Mouse (Mus musculus) hindbrain, embryonic 15.5 days (tissue): ENCODE results near the gene Sbk3. TPM values are rescaled to one million over a fixed set of nuclear protein-coding genes. Genes with fewer than 3 reads are reported as not detected.

ENCODE experiments used
- ATAC-seq: fragments of 200-750 bp; cut with Nextera tagmentation; 2 replicates; pipeline ENCODE4 v1.8.0; 2017; ENCODE audit warnings: low read depth, moderate number of reproducible peaks, moderate TSS enrichment; ENCODE audit not compliant: low FRiP score
- H3K27ac ChIP-seq: fragments of 300-500 bp; sonication (generic); replicated peaks from 2 replicates; pipeline ENCODE4 v1.5.1; 2015; ENCODE audit warnings: mild to moderate bottlenecking, inconsistent platforms
- H3K27me3 ChIP-seq: fragments of 300-500 bp; sonication (generic); 2 replicates; pipeline ENCODE4 v1.6.1; 2015; ENCODE audit warnings: control low read depth, inconsistent platforms
- H3K36me3 ChIP-seq: fragments of 300-500 bp; sonication (generic); 2 replicates; pipeline ENCODE4 v1.6.1; 2015; ENCODE audit warnings: control low read depth, inconsistent platforms
- H3K4me1 ChIP-seq: fragments of 300-500 bp; sonication (generic); replicated peaks from 2 replicates; pipeline ENCODE4 v1.6.1; 2015; ENCODE audit warnings: control low read depth, inconsistent platforms
- H3K4me2 ChIP-seq: fragments of 300-500 bp; sonication (generic); 2 replicates; pipeline ENCODE4 v1.6.1; 2015; ENCODE audit warnings: moderate library complexity, mild to moderate bottlenecking, inconsistent platforms
- H3K4me3 ChIP-seq: fragments of 300-500 bp; sonication (generic); 2 replicates; pipeline ENCODE4 v1.5.1; 2015; ENCODE audit warnings: mild to moderate bottlenecking, inconsistent platforms
- H3K9ac ChIP-seq: fragments of 300-500 bp; sonication (generic); 2 replicates; pipeline ENCODE4 v1.6.1; 2015; ENCODE audit warnings: inconsistent platforms
- H3K9me3 ChIP-seq: fragments of 300-500 bp; sonication (generic); 2 replicates; pipeline ENCODE4 v1.6.1; 2016; ENCODE audit warnings: control low read depth, inconsistent platforms
- WGBS: fragments of 180-500 bp; shearing (Covaris S2); methylation state at CpG from one replicate; pipeline ENCODE4 v1.1.7; 2015; 5-methylcytosine and 5-hydroxymethylcytosine counted together
- polyA plus RNA-seq: library from polyadenylated mRNA; unstranded; fragments of >200 nt; fragmentation: Nextera tagmentation; extraction: Ambion mirVana; gene quantifications from 2 replicates; pipeline ENCODE4 v1.2.1, GENCODE M21; 2015

The Sbk3 gene
- polyA plus RNA-seq, 1 experiment from 2014 or later, result 0.49 TPM

DNA sequence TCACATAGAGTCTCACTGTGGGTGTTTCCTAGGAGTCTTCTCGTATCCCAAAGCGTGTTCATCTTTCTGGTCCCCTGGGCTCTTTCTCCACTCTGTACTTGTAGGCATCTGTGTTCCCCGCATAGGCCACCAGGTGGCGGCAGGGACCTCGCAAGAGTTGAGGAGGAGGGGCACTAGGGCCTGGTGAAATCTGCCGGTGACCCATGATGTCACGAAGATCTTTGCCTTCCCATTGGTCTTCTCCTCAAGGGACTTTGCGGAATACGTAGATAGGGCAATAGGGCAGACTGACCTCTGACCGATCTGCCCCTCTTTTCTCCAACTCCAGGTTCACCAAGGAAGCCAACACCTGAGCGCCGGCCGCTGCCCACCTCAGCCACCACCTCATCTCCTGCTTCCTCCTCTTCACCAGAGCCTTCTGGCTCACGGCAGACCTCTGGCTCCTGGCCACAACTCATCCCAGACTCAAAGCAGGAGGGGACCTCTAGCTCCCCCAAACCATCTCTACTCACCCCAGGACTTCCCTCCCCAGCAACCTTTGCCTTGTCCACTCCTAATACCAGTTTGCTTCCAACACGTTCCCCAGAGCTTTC lies 27.6 kb downstream of the Sbk3 start:
- no peak overlapping the region for H3K9ac ChIP-seq
- ATAC-seq, result peak; percentile 73
- WGBS, result 16% methylated on average over 15 of the region's 15 CpGs

DNA sequence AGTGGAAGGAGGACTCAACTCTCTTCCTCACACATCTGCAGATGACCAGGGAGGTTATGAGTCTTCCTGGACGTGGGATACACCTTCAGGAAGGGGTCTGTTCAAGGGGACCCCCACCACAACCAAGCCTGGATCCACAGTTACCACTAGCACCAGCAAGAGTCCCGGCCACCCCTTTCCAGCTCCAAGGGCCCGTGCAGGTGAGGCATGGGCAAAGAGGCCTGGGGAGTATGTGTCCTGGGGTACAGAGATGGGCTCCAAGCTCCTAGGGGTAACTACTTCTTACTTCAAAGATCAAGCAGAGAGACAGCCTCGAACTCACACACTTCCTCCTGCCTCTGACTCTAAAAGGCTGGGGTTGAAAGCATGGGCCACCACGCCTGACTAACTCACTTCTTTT lies 28.3 kb downstream of the Sbk3 start:
- H3K27ac ChIP-seq, result no peak overlapping the region
- no peaks in the 10 kb centered on the region for H3K9me3 ChIP-seq
- no peak overlapping the region for H3K4me3 ChIP-seq
- no peaks in the 10 kb centered on the region for H3K4me1 ChIP-seq
- no peaks in the 10 kb centered on the region for H3K36me3 ChIP-seq
- no peak overlapping the region for H3K4me2 ChIP-seq
- WGBS, result 46% methylated on average over 5 of the region's 5 CpGs
- no peak overlapping the region for H3K9ac ChIP-seq
- ATAC-seq, result no peak
- no peaks in the 10 kb centered on the region for H3K27me3 ChIP-seq

More for the DNA sequence above, 27.6 kb downstream of the Sbk3 start:
- Histone ChIP-seq H3K4me2 (peak overlapping the region; percentile 49), H3K4me3 (peak overlapping the region; percentile 30), H3K27ac (no peak overlapping the region), H3K9me3 (no peaks in the 10 kb centered on the region), H3K36me3 (no peaks in the 10 kb centered on the region), H3K27me3 (no peaks in the 10 kb centered on the region), H3K4me1 (no peaks in the 10 kb centered on the region)

DNA sequence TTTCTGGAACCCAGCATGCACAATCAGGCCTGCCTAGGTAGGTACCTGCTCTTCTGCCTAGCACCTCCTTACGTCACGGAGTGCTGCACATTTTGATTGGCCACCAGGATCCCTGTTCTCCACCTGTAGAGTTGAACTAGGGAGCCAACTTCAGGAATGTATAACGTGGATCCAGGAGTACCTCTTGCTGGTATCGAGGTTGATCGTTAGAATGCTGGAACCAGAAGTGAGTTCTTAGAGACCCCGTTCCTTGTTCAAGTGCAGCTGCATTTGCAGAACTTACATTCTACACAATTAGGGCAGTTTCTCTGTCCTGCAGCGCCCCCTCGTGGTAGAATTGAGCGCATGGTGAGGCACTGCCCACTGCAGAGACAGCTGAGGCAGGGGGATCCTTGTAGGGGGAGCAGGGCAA lies 30.9 kb downstream of the Sbk3 start:
- Histone ChIP-seq H3K4me2 (no peak overlapping the region), H3K27ac (no peak overlapping the region), H3K9ac (no peak overlapping the region), H3K4me1 (no peaks in the 10 kb centered on the region), H3K4me3 (no peak overlapping the region), H3K27me3 (no peaks in the 10 kb centered on the region), H3K36me3 (no peaks in the 10 kb centered on the region), H3K9me3 (no peaks in the 10 kb centered on the region)
- ATAC-seq, result peak; percentile 63; the same call in 1 of the 2 replicates
- WGBS, result 17% methylated on average over 9 of the region's 9 CpGs

DNA sequence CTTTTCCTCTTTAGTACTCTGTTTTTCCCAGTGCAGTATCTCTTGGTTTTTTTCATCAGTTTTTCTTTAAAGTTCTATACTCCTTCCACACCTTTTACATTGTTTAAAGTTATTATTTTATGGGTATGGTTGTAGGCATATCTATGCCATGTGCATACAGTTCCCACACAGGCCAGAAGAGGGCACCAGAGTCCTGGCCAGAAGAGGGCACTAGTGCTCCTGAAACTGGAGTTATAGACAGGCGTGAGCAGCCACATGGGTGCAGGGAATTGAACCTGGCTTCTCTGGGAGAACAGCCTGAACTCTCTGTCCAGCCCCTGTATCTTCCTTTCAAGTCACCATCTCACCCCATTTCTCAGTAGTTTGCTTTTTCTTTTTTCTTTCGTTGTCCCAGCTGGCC lies 32.5 kb downstream of the Sbk3 start:
- no peaks in the 10 kb centered on the region for H3K36me3 ChIP-seq
- H3K27me3 ChIP-seq, result no peaks in the 10 kb centered on the region
- H3K27ac ChIP-seq, result no peak overlapping the region
- H3K9ac ChIP-seq, result no peak overlapping the region
- no peaks in the 10 kb centered on the region for H3K9me3 ChIP-seq
- WGBS, result 33% methylated on average over 2 of the region's 2 CpGs
- no peak overlapping the region for H3K4me3 ChIP-seq
- no peak overlapping the region for H3K4me2 ChIP-seq
- no peak for ATAC-seq
- no peaks in the 10 kb centered on the region for H3K4me1 ChIP-seq

DNA sequence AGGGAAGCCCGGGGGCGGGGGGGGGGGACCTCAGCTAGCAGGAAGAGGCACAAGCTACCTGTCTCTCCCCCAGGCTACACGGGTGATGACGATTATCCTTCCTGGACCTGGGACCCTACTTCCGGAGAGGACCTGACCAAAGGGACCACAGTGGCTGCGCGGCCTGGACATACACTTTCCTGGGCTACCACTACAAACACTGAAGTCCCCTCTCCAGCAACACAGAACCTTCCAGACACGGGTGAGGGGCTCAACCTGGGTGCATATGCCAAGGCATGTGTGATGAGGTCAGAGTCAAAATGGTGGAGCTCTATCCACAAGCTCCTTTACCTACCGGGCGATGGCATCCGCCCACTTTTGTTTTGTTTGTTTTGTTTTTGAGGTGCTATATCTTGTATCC lies 33.6 kb downstream of the Sbk3 start:
- H3K9ac ChIP-seq, result no peak overlapping the region
- no peak overlapping the region for H3K4me2 ChIP-seq
- 79% methylated on average over 11 of the region's 11 CpGs for WGBS
- ATAC-seq, result no peak
- H3K4me1 ChIP-seq, result no peaks in the 10 kb centered on the region
- H3K4me3 ChIP-seq, result no peak overlapping the region
- H3K36me3 ChIP-seq, result no peaks in the 10 kb centered on the region
- H3K9me3 ChIP-seq, result no peaks in the 10 kb centered on the region
- no peak overlapping the region for H3K27ac ChIP-seq
- no peaks in the 10 kb centered on the region for H3K27me3 ChIP-seq

DNA sequence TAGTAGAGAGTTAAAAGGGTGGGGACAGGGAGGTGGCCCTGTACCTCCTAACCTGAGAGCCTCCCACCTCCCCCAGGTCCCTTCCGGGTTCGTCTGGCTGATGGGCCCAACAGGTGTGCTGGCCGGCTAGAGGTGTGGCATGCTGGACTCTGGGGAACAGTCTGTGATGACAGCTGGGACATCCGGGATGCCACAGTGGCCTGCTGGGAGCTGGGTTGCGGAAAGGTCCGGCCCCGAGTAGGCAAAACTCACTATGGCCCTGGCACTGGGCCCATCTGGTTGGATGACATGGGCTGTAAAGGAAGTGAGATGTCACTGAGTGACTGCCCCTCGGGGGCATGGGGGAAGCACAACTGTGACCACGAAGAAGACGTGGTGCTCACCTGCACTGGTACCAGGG lies 34.1 kb downstream of the Sbk3 start:
- Histone ChIP-seq H3K4me2 (no peak overlapping the region), H3K9ac (no peak overlapping the region), H3K4me1 (no peaks in the 10 kb centered on the region), H3K4me3 (no peak overlapping the region), H3K36me3 (no peaks in the 10 kb centered on the region), H3K27me3 (no peaks in the 10 kb centered on the region), H3K27ac (no peak overlapping the region), H3K9me3 (no peaks in the 10 kb centered on the region)
- no peak for ATAC-seq
- WGBS, result 77% methylated on average over 10 of the region's 10 CpGs

DNA sequence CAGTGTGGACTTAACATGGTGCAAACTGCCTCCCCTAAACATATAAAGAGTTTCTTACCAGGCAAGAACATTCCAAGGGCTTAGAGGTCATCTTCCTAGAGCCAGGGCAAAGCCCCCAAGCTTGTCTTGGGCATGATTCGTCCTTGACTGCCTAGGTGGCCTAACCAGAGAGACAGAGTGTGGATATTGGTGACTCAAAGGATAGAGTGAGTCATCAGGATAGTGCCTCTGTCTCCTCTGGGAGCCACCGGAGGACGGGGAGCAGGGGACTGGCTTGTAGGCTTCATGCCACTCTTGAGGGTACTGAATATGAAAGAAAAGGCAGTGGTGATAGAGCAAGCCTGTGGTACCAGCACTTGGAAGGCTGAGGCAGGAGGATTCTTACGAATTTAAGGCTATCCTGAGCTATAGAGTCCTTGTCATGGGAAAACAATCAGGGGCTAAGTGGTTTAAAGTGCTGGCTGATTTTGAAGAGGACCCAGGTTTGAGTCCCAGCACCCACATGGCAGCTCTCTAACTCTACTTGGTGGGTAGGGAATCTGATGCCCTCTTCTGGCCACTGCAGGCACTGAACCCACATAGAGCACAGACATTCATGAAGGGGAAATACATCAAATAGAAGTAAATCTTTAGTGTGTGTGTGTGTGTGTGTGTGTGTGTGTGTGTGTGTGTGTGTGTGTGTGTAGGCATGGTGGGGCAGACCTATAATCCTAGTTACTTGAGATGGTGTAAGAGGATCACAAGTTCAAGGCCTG lies 36.6 kb downstream of the Sbk3 start:
- no peaks in the 10 kb centered on the region for H3K27me3 ChIP-seq
- no peak overlapping the region for H3K27ac ChIP-seq
- 87% methylated on average over 4 of the region's 4 CpGs for WGBS
- no peaks in the 10 kb centered on the region for H3K4me1 ChIP-seq
- ATAC-seq, result no peak
- H3K36me3 ChIP-seq, result no peaks in the 10 kb centered on the region
- no peak overlapping the region for H3K4me2 ChIP-seq
- H3K9me3 ChIP-seq, result no peaks in the 10 kb centered on the region
- no peak overlapping the region for H3K9ac ChIP-seq
- H3K4me3 ChIP-seq, result no peak overlapping the region

DNA sequence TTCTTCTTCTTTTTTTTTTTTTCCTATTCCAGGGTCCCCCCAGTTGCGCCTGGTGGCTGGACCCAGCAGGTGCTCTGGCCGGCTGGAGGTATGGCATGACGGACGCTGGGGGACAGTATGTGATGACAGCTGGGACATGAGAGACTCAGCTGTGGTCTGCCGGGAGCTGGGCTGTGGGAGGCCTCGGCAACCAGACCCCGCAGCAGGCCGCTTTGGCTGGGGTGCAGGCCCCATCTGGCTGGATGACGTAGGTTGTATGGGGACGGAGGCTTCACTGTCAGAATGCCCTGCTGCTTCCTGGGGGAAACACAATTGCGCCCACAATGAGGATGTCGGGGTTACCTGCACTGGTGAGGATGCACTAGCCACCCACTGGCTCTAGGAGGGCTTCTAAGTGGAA lies 37.9 kb downstream of the Sbk3 start:
- no peaks in the 10 kb centered on the region for H3K27me3 ChIP-seq
- no peak for ATAC-seq
- H3K4me2 ChIP-seq, result no peak overlapping the region
- H3K9ac ChIP-seq, result no peak overlapping the region
- WGBS, result 58% methylated on average over 12 of the region's 12 CpGs
- H3K4me1 ChIP-seq, result no peaks in the 10 kb centered on the region
- no peaks in the 10 kb centered on the region for H3K36me3 ChIP-seq
- no peak overlapping the region for H3K27ac ChIP-seq
- no peaks in the 10 kb centered on the region for H3K9me3 ChIP-seq
- H3K4me3 ChIP-seq, result no peak overlapping the region

DNA sequence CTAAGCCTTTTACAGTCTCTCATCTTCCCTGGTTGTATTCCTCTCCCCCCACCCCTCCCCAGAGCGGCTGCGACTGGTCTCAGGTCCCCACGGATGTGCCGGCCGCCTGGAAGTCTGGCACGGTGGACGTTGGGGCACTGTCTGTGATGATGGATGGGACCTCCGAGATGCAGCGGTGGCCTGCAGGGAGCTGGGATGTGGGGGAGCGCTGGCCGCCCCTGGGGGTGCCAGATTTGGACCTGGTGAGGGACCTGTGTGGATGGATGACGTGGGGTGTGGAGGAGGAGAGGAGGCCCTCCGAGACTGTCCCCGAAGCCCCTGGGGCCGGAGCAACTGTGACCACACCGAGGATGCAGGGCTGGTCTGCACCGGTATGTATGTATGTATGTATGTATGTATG lies 42.6 kb downstream of the Sbk3 start:
- WGBS, result 69% methylated on average over 17 of the region's 17 CpGs
- Histone ChIP-seq H3K9ac (no peak overlapping the region), H3K4me1 (peaks cover 31% of the 10 kb centered on the region), H3K4me2 (no peak overlapping the region), H3K27ac (no peak overlapping the region), H3K27me3 (no peaks in the 10 kb centered on the region), H3K36me3 (no peaks in the 10 kb centered on the region), H3K9me3 (no peaks in the 10 kb centered on the region), H3K4me3 (no peak overlapping the region)
- no peak for ATAC-seq

DNA sequence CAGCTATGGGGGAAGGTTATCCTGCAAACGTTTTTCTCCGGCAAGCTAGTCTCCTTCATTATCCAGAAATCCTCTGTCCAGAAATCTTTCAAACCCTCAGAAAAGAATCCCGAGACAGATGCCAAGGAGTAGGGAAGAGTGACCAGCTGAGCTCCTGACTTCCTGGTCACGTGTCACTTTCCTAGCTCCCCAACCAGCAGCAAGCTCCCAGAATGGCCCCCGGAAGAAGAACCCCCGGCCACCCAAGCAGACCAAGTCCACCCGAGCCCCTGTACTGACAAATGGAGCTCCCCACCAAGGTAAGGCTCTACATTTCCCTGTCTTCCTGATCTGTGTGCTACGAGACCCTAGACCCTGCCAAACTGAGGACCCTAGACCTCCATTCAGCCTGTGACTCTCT lies 43.3 kb downstream of the Sbk3 start:
- whole genome bisulfite sequencing, result 67% methylated on average over 8 of the region's 8 CpGs
- no peaks in the 10 kb centered on the region for H3K27me3 ChIP-seq

DNA sequence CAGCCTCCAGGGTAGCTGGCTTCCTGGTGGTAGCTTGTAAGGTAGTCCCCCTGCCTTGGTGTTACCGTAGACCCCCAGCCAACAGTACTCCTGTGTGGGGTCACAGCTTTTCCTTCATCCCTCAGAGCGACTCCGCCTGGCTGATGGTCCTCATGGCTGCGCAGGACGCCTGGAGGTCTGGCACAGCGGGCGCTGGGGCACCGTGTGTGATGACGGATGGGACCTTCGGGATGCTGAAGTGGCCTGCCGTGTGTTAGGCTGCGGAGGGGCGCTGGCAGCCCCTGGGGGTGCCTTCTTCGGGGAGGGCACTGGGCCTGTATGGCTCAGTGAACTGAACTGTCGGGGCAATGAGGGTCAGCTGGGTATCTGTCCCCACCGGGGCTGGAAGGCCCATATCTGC lies 44.1 kb downstream of the Sbk3 start:
- Histone ChIP-seq H3K4me1 (peaks cover 42% of the 10 kb centered on the region), H3K27ac (no peak overlapping the region), H3K36me3 (no peaks in the 10 kb centered on the region), H3K9me3 (no peaks in the 10 kb centered on the region), H3K9ac (no peak overlapping the region), H3K4me3 (no peak overlapping the region), H3K27me3 (no peaks in the 10 kb centered on the region), H3K4me2 (no peak overlapping the region)
- no peak for ATAC-seq
- 55% methylated on average over 16 of the region's 16 CpGs for WGBS

More for the DNA sequence above, 43.3 kb downstream of the Sbk3 start:
- Histone ChIP-seq H3K9ac (no peak overlapping the region), H3K4me1 (peaks cover 37% of the 10 kb centered on the region), H3K36me3 (no peaks in the 10 kb centered on the region), H3K9me3 (no peaks in the 10 kb centered on the region), H3K27ac (no peak overlapping the region), H3K4me2 (no peak overlapping the region), H3K4me3 (no peak overlapping the region)
- ATAC-seq, result no peak

DNA sequence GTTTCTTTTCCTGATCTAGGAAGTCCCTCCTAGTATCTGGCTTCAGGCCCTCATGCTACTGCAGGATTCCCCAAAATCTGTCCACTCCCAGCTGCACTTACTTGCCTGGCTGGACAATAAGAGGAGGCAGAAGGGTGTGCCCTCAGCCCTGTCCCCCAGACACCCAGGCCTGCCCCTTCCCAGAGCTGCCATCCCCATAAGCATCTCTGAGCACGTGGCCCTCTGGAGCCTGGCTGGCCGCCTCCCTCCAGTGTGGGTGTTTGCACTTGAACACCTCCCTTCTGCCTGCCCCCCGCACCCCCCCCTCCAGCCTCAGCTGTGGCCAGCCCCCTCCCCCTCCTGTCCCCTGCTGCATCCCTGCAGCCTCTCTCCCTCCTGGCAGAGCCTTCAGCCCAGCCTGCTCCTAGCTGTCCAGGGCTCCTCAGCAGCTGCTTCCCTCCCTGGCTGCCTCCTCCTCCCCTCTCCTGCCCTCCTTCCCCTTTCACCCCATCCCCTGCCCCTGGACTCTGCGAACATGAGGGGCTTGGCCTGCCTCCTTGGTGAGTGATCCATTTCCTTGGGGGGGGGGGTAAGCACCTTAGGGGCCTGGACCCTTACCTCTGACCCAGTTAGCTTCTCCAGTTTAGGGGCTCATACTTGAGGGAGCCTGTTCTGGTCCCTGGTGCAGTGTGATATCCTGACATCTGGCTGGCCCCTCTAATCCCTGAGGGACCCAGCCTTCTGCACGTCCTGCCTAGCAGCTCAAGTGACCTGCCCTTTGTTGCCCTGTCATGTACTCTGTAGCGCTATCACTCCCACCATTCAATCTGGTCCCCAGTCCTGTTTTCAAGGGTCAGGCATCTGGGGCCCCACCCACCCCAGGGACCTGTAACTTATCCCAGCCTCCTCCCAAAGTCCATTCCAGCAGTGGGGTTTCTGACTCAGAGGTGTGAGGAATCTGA lies 45.3 kb downstream of the Sbk3 start, which contains the start of gene Ssc5d:
Gene Ssc5d, plus strand, starts transcription at position 345 of the 941 bp plus-strand sequence.
- peak within 1 kb of the TSS; percentile 57 for H3K9ac ChIP-seq
- peak within 1 kb of the TSS; percentile 99 for H3K27ac ChIP-seq
- no peak for ATAC-seq
- no peak within 1 kb of the TSS for H3K4me3 ChIP-seq
- peaks cover 2% of the 10 kb centered on the region; the same call in 1 of the 2 replicates for H3K36me3 ChIP-seq
- no peaks in the 10 kb centered on the region for H3K9me3 ChIP-seq
- WGBS, result 6% methylated on average over 6 of the region's 6 CpGs
- peaks cover 53% of the 10 kb centered on the region for H3K4me1 ChIP-seq
- no peaks in the 10 kb centered on the region for H3K27me3 ChIP-seq
- H3K4me2 ChIP-seq, result peak within 1 kb of the TSS; percentile 96
